Mouse (Mus musculus): ENCODE measurements around the gene Fam117a. TPM values are rescaled to one million over a fixed set of nuclear protein-coding genes. Genes with fewer than 3 reads are reported as not detected.

Fam117a gene
- polyA plus RNA-seq, 1 experiment from 2014 or later, result 5.7 TPM

GRCm38 (mm10) chr11:95411453-95412013 lies 74.7 kb downstream of the Fam117a start:
- DNase-seq (ENCODE audit: low spot score), result no peak

GRCm38 (mm10) chr11:95412615-95413014 lies 75.8 kb downstream of the Fam117a start:
- WGBS, result 68% methylated on average over 3 of the region's 3 CpGs
- no peak overlapping the region for H3K9ac ChIP-seq (ENCODE audit: low read length)
- no peak overlapping the region for H3K27ac ChIP-seq (replicated peaks)
- DNase-seq (ENCODE audit: low spot score), result no peak
- H3K4me3 ChIP-seq (ENCODE audit: low read depth, low read length), result no peak overlapping the region
- no peaks in the 10 kb centered on the region for H3K9me3 ChIP-seq (ENCODE audit: control insufficient read depth, low read length)
- H3K4me1 ChIP-seq (replicated peaks; ENCODE audit: control insufficient read depth, insufficient read depth), result peaks cover 3% of the 10 kb centered on the region; the same call in 1 of the 2 replicates
- TF ChIP-seq CTCF (IDR thresholded peaks at IDR 0.05; ENCODE audit: low read depth) (no peak), EP300 (optimal IDR thresholded peaks at IDR 0.05) (no peak)
- no peak for ATAC-seq (ENCODE audit: low FRiP score, low TSS enrichment)
- no peaks in the 10 kb centered on the region for H3K27me3 ChIP-seq (ENCODE audit: control insufficient read depth, insufficient read depth, low read length)
- H3K36me3 ChIP-seq (ENCODE audit: control insufficient read depth, insufficient read depth, low read length), result no peaks in the 10 kb centered on the region
- H3K4me2 ChIP-seq (replicated peaks; ENCODE audit: low read depth), result no peak overlapping the region

More at GRCm38 (mm10) chr11:95411453-95412013, 74.7 kb downstream of the Fam117a start:
- no peak overlapping the region for H3K27ac ChIP-seq (replicated peaks)
- no peaks in the 10 kb centered on the region for H3K27me3 ChIP-seq (ENCODE audit: control insufficient read depth, insufficient read depth, low read length)
- no peak overlapping the region for H3K9ac ChIP-seq (ENCODE audit: low read length)
- no peaks in the 10 kb centered on the region for H3K36me3 ChIP-seq (ENCODE audit: control insufficient read depth, insufficient read depth, low read length)
- H3K9me3 ChIP-seq (ENCODE audit: control insufficient read depth, low read length), result no peaks in the 10 kb centered on the region
- H3K4me1 ChIP-seq (replicated peaks; ENCODE audit: control insufficient read depth, insufficient read depth), result peaks cover 3% of the 10 kb centered on the region; the same call in 1 of the 2 replicates
- no peak for ATAC-seq (ENCODE audit: low FRiP score, low TSS enrichment)
- TF ChIP-seq CTCF (IDR thresholded peaks at IDR 0.05; ENCODE audit: low read depth) (no peak), EP300 (optimal IDR thresholded peaks at IDR 0.05) (no peak)
- no peak overlapping the region for H3K4me2 ChIP-seq (replicated peaks; ENCODE audit: low read depth)
- WGBS, result 75% methylated on average over 6 of the region's 6 CpGs
- no peak overlapping the region for H3K4me3 ChIP-seq (ENCODE audit: low read depth, low read length)

- DNase-seq (ENCODE audit: low spot score) (peak; percentile 95), ATAC-seq (ENCODE audit: low FRiP score, low TSS enrichment) (peak; percentile 92)
- H3K9ac ChIP-seq (ENCODE audit: low read length), result peak within 1 kb of the TSS; percentile 68
- TF ChIP-seq EP300 (optimal IDR thresholded peaks at IDR 0.05) (peak; percentile 42), CTCF (IDR thresholded peaks at IDR 0.05; ENCODE audit: low read depth) (no peak; the same call in 1 of the 2 replicates)
- peak within 1 kb of the TSS; percentile 93 for H3K27ac ChIP-seq (replicated peaks)
- peak within 1 kb of the TSS; percentile 58 for H3K4me3 ChIP-seq (ENCODE audit: low read depth, low read length)
- H3K9me3 ChIP-seq (ENCODE audit: control insufficient read depth, low read length), result no peaks in the 10 kb centered on the region
- WGBS, result 2% methylated on average over 48 of the region's 58 CpGs
- H3K27me3 ChIP-seq (ENCODE audit: control insufficient read depth, insufficient read depth, low read length), result no peaks in the 10 kb centered on the region
- H3K4me2 ChIP-seq (replicated peaks; ENCODE audit: low read depth), result peak within 1 kb of the TSS; percentile 69
- H3K4me1 ChIP-seq (replicated peaks; ENCODE audit: control insufficient read depth, insufficient read depth), result peaks cover 3% of the 10 kb centered on the region; the same call in 1 of the 2 replicates
- no peaks in the 10 kb centered on the region for H3K36me3 ChIP-seq (ENCODE audit: control insufficient read depth, insufficient read depth, low read length)
These were observed 77.1 kb downstream of the Fam117a start, which contains the start of gene Spop for GRCm38 (mm10) chr11:95413641-95414535. Gene Spop (plus strand): TSS chr11:95414080.

GRCm38 (mm10) chr11:95414536-95415161 lies 77.8 kb downstream of the Fam117a start:
- peak overlapping the region; percentile 58 for H3K4me3 ChIP-seq (ENCODE audit: low read depth, low read length)
- H3K9me3 ChIP-seq (ENCODE audit: control insufficient read depth, low read length), result no peaks in the 10 kb centered on the region
- ATAC-seq (ENCODE audit: low FRiP score, low TSS enrichment) (peak; percentile 85), DNase-seq (ENCODE audit: low spot score) (peak; percentile 95)
- WGBS, result under 1% methylated on average over 28 of the region's 28 CpGs
- H3K36me3 ChIP-seq (ENCODE audit: control insufficient read depth, insufficient read depth, low read length), result no peaks in the 10 kb centered on the region
- H3K27me3 ChIP-seq (ENCODE audit: control insufficient read depth, insufficient read depth, low read length), result no peaks in the 10 kb centered on the region
- peak overlapping the region; percentile 69 for H3K4me2 ChIP-seq (replicated peaks; ENCODE audit: low read depth)
- TF ChIP-seq EP300 (optimal IDR thresholded peaks at IDR 0.05) (no peak), CTCF (IDR thresholded peaks at IDR 0.05; ENCODE audit: low read depth) (peak; percentile 70)
- peak overlapping the region; percentile 93 for H3K27ac ChIP-seq (replicated peaks)
- peaks cover 3% of the 10 kb centered on the region; the same call in 1 of the 2 replicates for H3K4me1 ChIP-seq (replicated peaks; ENCODE audit: control insufficient read depth, insufficient read depth)
- peak overlapping the region; percentile 68 for H3K9ac ChIP-seq (ENCODE audit: low read length)

- TF ChIP-seq EP300 (optimal IDR thresholded peaks at IDR 0.05), result no peak
- TF ChIP-seq CTCF (IDR thresholded peaks at IDR 0.05; ENCODE audit: low read depth), result no peak
- Histone ChIP-seq H3K27ac (replicated peaks) (no peak overlapping the region), H3K4me2 (replicated peaks; ENCODE audit: low read depth) (peak overlapping the region; percentile 69; the same call in 1 of the 2 replicates), H3K27me3 (ENCODE audit: control insufficient read depth, insufficient read depth, low read length) (no peaks in the 10 kb centered on the region), H3K36me3 (ENCODE audit: control insufficient read depth, insufficient read depth, low read length) (no peaks in the 10 kb centered on the region), H3K4me3 (ENCODE audit: low read depth, low read length) (no peak overlapping the region), H3K9ac (ENCODE audit: low read length) (no peak overlapping the region), H3K4me1 (replicated peaks; ENCODE audit: control insufficient read depth, insufficient read depth) (peaks cover 3% of the 10 kb centered on the region; the same call in 1 of the 2 replicates), H3K9me3 (ENCODE audit: control insufficient read depth, low read length) (no peaks in the 10 kb centered on the region)
- ATAC-seq (ENCODE audit: low FRiP score, low TSS enrichment), result no peak
- DNase-seq (ENCODE audit: low spot score), result no peak
These were observed 79.1 kb downstream of the Fam117a start for GRCm38 (mm10) chr11:95415931-95416330.
